Mouse (Mus musculus): ENCODE results near the gene Arap2. TPM values are rescaled to one million over a fixed set of nuclear protein-coding genes. Genes with fewer than 3 reads are reported as not detected.

Gene Arap2
- 4.5 and 6.5 TPM in 2 replicates for polyA plus RNA-seq (2012; rRNA removed)

DNA sequence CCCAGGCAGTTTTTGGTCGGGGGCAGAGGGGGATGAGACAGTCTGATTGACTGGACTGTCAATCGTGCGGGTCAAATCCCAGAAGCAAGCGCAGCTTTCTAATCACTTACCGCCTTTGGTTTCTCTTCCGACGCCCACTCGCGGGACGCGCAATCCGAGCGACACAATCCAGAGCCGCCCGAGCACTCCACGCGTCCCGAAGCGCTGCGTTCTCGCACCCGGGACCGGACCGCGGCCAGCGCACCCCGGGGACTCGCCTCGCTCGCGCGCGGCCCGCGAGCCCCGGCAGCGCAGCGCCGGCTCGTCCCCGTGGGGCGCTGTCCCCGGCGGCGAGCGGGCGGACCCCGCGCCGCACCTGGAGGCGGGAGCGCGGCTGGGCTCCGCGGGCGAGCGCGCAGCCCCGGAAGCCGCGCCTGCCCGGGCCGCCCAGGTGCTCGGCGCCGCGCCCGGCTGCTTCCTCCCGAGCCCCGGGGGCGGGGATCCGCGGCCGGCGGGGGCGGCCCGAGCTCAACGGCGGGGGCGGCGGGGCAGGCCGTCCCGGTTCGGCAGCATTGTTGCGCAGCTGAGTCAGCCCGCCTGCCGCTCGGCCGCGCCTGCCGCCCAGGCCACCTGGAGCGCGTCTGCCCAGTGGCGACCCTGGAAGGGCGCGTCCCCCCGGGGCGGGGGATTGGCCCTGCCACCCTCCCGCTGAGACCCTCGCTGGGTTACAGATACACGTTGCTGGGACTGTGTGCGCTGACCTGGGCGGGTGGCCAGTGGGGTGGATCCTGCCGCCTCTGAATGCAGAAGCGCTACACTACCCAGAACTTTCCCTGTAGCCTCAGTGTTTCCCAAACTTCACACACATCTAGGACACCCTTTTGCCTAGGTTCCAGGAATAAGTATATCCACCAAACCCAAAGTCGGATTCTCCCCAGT is at the start of gene Arap2:
Gene Arap2, minus strand, starts transcription at position 376 of the 918 bp plus-strand sequence.
- peak within 1 kb of the TSS; percentile 72 for H3K4me3 ChIP-seq (ENCODE audit: extremely low read depth, insufficient read depth, insufficient read length)
- DNase-seq (ENCODE audit: low read depth in 1 of 2, low spot score in 2 of 2) = peak in 1 of 2 experiments; percentile 83
- H3K27ac ChIP-seq (ENCODE audit: insufficient read depth, low read length) = peak within 1 kb of the TSS; percentile 85
- H3K36me3 ChIP-seq (ENCODE audit: control insufficient read depth, insufficient read depth, low read length) = no peaks in the 10 kb centered on the region
- peaks cover 10% of the 10 kb centered on the region for H3K4me1 ChIP-seq (ENCODE audit: control insufficient read depth, insufficient read depth, insufficient read length)
- H3K27me3 ChIP-seq (ENCODE audit: control insufficient read depth, insufficient read depth, low read length) = no peaks in the 10 kb centered on the region
- TF ChIP-seq POLR2A (IDR thresholded peaks at IDR 0.05; ENCODE audit: low read depth, low read length) (no peak), CTCF (IDR thresholded peaks at IDR 0.05; ENCODE audit: extremely low read depth, insufficient read depth, insufficient read length, insufficient replicate concordance) (no peak)
- 3% methylated on average over 102 of the region's 106 CpGs for WGBS

DNA sequence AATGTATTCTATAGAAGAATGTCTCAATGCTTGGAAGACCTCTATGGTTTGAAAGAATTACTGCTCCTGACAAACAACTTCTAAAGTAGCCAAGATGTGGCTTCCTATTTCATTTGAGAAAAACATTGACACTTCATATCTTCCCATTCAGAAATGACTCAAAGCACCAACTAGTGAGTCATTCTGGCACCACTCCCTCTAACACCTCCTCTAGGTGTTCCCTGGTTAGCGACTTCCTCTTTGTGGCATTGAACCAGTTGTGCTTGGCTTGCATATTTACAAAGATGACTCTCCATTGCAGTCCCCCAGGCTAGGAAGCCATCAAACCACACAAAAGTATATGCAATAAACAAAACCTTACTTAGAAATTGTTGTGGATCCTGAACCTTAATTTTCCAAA is 49.8 kb upstream of the Arap2 start:
- H3K36me3 ChIP-seq (ENCODE audit: control insufficient read depth, insufficient read depth, low read length) = no peaks in the 10 kb centered on the region
- H3K27me3 ChIP-seq (ENCODE audit: control insufficient read depth, insufficient read depth, low read length) = no peaks in the 10 kb centered on the region
- TF ChIP-seq CTCF (IDR thresholded peaks at IDR 0.05; ENCODE audit: extremely low read depth, insufficient read depth, insufficient read length, insufficient replicate concordance) (no peak), POLR2A (IDR thresholded peaks at IDR 0.05; ENCODE audit: low read depth, low read length) (no peak)
- no peak overlapping the region for H3K4me3 ChIP-seq (ENCODE audit: extremely low read depth, insufficient read depth, insufficient read length)
- no peak overlapping the region for H3K27ac ChIP-seq (ENCODE audit: insufficient read depth, low read length)
- WGBS = 7% methylated on average over 1 of the region's 1 CpGs
- peak; percentile 21 to 60 for DNase-seq (ENCODE audit: low read depth in 1 of 2, low spot score in 2 of 2)
- H3K4me1 ChIP-seq (ENCODE audit: control insufficient read depth, insufficient read depth, insufficient read length) = no peaks in the 10 kb centered on the region; the same call in none of the 2 replicates

DNA sequence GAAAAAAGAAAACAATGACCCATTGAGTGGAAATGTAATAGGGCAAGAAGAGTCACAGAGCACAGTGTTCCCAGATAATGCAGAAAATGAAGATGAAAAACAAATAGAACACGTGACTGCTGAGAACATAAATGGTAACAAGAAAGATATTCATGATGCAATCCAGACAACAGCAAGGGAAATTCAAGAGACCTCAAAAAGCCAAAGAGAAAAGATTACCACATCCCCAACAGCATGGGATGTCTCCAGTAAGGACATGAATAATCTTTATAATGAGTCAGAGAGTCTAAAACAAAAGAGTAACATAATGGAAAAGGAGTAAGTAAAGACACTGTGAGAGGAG is 48.1 kb upstream of the Arap2 start:
- H3K36me3 ChIP-seq (ENCODE audit: control insufficient read depth, insufficient read depth, low read length) = no peaks in the 10 kb centered on the region
- H3K27ac ChIP-seq (ENCODE audit: insufficient read depth, low read length) = no peak overlapping the region
- H3K4me3 ChIP-seq (ENCODE audit: extremely low read depth, insufficient read depth, insufficient read length) = no peak overlapping the region
- no peak for DNase-seq (ENCODE audit: low read depth in 1 of 2, low spot score in 2 of 2)
- H3K27me3 ChIP-seq (ENCODE audit: control insufficient read depth, insufficient read depth, low read length) = no peaks in the 10 kb centered on the region
- H3K4me1 ChIP-seq (ENCODE audit: control insufficient read depth, insufficient read depth, insufficient read length) = no peaks in the 10 kb centered on the region; the same call in none of the 2 replicates
- TF ChIP-seq POLR2A (IDR thresholded peaks at IDR 0.05; ENCODE audit: low read depth, low read length) (no peak), CTCF (IDR thresholded peaks at IDR 0.05; ENCODE audit: extremely low read depth, insufficient read depth, insufficient read length, insufficient replicate concordance) (no peak)
- 87% methylated on average over 1 of the region's 1 CpGs for WGBS

DNA sequence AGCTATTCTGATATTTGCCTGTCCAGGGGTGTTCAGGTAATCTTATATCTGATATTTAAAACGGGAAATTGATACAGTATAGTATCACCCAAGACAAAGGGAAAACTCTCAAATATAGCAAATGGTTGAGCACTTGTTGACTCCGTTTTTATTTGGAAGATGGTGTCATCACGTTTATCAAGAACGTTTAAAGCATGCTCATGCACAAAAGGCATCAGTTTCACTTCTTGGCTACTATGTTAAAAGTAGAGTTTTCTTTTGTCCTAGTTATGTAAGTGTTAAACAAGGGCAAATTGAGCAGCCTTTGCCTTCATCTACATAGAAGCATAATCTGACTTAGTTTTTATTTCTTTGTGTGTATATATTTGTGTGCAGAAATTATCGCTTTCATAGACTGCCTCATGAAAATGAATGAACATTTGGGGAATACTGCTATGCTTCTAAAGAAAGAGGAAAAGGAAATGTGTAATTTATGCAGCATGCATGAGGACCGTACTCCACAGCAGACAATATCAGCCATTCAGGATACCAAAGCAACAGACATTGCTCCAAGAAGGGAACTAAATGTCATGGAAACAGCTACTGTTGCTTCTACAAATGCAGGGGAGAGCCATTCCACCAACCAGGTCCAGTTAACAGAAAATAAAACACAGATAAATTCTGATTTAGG is 47.6 kb upstream of the Arap2 start, which contains the start of gene Dthd1:
Gene Dthd1, plus strand, starts transcription at position 422 of the 670 bp plus-strand sequence.
- WGBS = 85% methylated on average over 6 of the region's 6 CpGs
- H3K4me3 ChIP-seq (ENCODE audit: extremely low read depth, insufficient read depth, insufficient read length) = no peak within 1 kb of the TSS
- no peak for DNase-seq (ENCODE audit: low read depth in 1 of 2, low spot score in 2 of 2)
- no peaks in the 10 kb centered on the region; the same call in none of the 2 replicates for H3K4me1 ChIP-seq (ENCODE audit: control insufficient read depth, insufficient read depth, insufficient read length)
- no peaks in the 10 kb centered on the region for H3K36me3 ChIP-seq (ENCODE audit: control insufficient read depth, insufficient read depth, low read length)
- H3K27me3 ChIP-seq (ENCODE audit: control insufficient read depth, insufficient read depth, low read length) = no peaks in the 10 kb centered on the region
- no peak within 1 kb of the TSS for H3K27ac ChIP-seq (ENCODE audit: insufficient read depth, low read length)
- TF ChIP-seq POLR2A (IDR thresholded peaks at IDR 0.05; ENCODE audit: low read depth, low read length) (no peak), CTCF (IDR thresholded peaks at IDR 0.05; ENCODE audit: extremely low read depth, insufficient read depth, insufficient read length, insufficient replicate concordance) (no peak)

DNA sequence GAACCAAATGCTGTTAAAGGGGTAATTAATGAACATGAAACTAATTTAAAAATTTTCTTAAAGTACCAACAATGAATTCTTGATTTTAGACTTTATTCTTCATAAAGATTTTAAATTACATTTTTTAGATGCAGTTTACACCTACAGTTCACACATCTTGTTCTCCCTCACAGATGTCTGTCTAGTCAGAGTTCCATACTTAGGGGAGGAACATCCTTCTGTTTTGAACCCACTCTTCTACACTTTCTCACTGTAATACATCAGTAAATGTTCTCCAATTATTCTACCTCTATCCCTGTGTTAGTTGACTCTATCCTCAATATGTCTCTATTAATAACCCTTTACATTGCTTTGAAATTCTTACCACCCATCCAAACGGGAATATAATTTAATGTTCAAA is 26.8 kb upstream of the Arap2 start:
- H3K4me1 ChIP-seq (ENCODE audit: control insufficient read depth, insufficient read depth, insufficient read length) = peaks cover 3% of the 10 kb centered on the region
- H3K27me3 ChIP-seq (ENCODE audit: control insufficient read depth, insufficient read depth, low read length) = no peaks in the 10 kb centered on the region
- TF ChIP-seq POLR2A (IDR thresholded peaks at IDR 0.05; ENCODE audit: low read depth, low read length) (no peak), CTCF (IDR thresholded peaks at IDR 0.05; ENCODE audit: extremely low read depth, insufficient read depth, insufficient read length, insufficient replicate concordance) (no peak)
- no peaks in the 10 kb centered on the region for H3K36me3 ChIP-seq (ENCODE audit: control insufficient read depth, insufficient read depth, low read length)
- no peak overlapping the region for H3K4me3 ChIP-seq (ENCODE audit: extremely low read depth, insufficient read depth, insufficient read length)
- DNase-seq (ENCODE audit: low read depth in 1 of 2, low spot score in 2 of 2) = no peak
- H3K27ac ChIP-seq (ENCODE audit: insufficient read depth, low read length) = no peak overlapping the region
- 89% methylated on average over 1 of the region's 1 CpGs for WGBS

DNA sequence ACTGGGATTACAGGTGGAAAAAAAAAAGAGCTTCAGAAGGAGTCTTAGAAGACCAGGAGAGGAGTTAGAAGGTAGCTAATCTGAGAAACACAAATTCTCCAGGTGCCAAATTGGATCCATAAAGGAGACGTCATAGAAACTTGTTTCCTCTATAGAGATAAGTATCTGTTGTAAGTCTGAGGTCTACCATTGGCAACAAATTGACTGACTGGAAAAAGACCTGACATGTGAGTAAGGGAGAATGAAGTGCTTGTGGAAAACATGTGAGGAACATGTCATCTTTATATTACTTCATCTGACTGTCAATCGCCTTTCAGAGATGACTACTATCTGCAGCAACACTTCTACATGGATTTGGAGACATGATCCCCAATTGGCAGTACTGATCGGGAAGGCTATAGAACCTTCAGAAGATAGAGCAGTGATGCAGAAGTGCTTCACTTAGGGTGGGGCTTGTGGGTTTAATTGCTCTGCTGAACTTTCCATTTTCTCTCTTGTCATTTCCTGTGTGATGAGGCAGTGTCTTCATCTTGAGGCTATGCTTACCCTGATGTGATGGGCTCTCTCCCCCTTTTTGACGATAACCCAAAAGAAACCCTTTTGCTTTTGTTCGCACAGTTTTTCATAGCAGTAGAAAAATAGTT is 25.1 kb upstream of the Arap2 start:
- 58% methylated on average over 5 of the region's 5 CpGs for WGBS
- Histone ChIP-seq H3K27me3 (ENCODE audit: control insufficient read depth, insufficient read depth, low read length) (no peaks in the 10 kb centered on the region), H3K27ac (ENCODE audit: insufficient read depth, low read length) (no peak overlapping the region), H3K4me1 (ENCODE audit: control insufficient read depth, insufficient read depth, insufficient read length) (peaks cover 3% of the 10 kb centered on the region), H3K36me3 (ENCODE audit: control insufficient read depth, insufficient read depth, low read length) (no peaks in the 10 kb centered on the region), H3K4me3 (ENCODE audit: extremely low read depth, insufficient read depth, insufficient read length) (no peak overlapping the region)
- TF ChIP-seq POLR2A (IDR thresholded peaks at IDR 0.05; ENCODE audit: low read depth, low read length) (no peak), CTCF (IDR thresholded peaks at IDR 0.05; ENCODE audit: extremely low read depth, insufficient read depth, insufficient read length, insufficient replicate concordance) (no peak)
- DNase-seq (ENCODE audit: low read depth in 1 of 2, low spot score in 2 of 2) = peak; percentile 16 to 69

Measured in spleen, adult 2 months (tissue).